Mouse (Mus musculus): ENCODE data around the gene Ncor2. TPM values are rescaled to one million over a fixed set of nuclear protein-coding genes. Genes with fewer than 3 reads are reported as not detected.

Gene Ncor2
- total RNA-seq, 2 experiments from 2014 or later = 116 to 123 TPM

- DNase-seq = peak; percentile 62
Measured at GRCm38 (mm10) chr5:125148686-125149085, 30.3 kb downstream of the Ncor2 start.

- DNase-seq = no peak
Measured at GRCm38 (mm10) chr5:125148173-125148572, 30.8 kb downstream of the Ncor2 start.

- no peak for DNase-seq
Measured at GRCm38 (mm10) chr5:125147124-125147523, 31.9 kb downstream of the Ncor2 start.

- DNase-seq = no peak
Measured at GRCm38 (mm10) chr5:125143114-125143872, 35.7 kb downstream of the Ncor2 start.

GRCm38 (mm10) chr5:125141916-125142315 is 37.1 kb downstream of the Ncor2 start:
- DNase-seq = no peak

GRCm38 (mm10) chr5:125141525-125141880 is 37.5 kb downstream of the Ncor2 start:
- no peak for DNase-seq

GRCm38 (mm10) chr5:125140832-125141524 is 38.0 kb downstream of the Ncor2 start:
- peak; percentile 100 for DNase-seq

GRCm38 (mm10) chr5:125140151-125140699 is 38.8 kb downstream of the Ncor2 start:
- DNase-seq = peak; percentile 92

GRCm38 (mm10) chr5:125139669-125140068 is 39.4 kb downstream of the Ncor2 start:
- no peak for DNase-seq

- DNase-seq = no peak
Measured at GRCm38 (mm10) chr5:125138841-125139430, 40.1 kb downstream of the Ncor2 start.

- DNase-seq = no peak
Measured at GRCm38 (mm10) chr5:125137672-125138285, 41.2 kb downstream of the Ncor2 start.

- DNase-seq = no peak
Measured at GRCm38 (mm10) chr5:125136996-125137671, 41.9 kb downstream of the Ncor2 start.

- no peak for DNase-seq
Measured at GRCm38 (mm10) chr5:125136296-125136995, 42.6 kb downstream of the Ncor2 start.

- peak; percentile 51 for DNase-seq
Measured at GRCm38 (mm10) chr5:125134795-125135468, 44.1 kb downstream of the Ncor2 start.

GRCm38 (mm10) chr5:125134391-125134790 is 44.6 kb downstream of the Ncor2 start:
- DNase-seq = no peak

- no peak for DNase-seq
Measured at GRCm38 (mm10) chr5:125133651-125134050, 45.4 kb downstream of the Ncor2 start.

- DNase-seq = no peak
Measured at GRCm38 (mm10) chr5:125132566-125133260, 46.3 kb downstream of the Ncor2 start.

- DNase-seq = no peak
Measured at GRCm38 (mm10) chr5:125132069-125132468, 47.0 kb downstream of the Ncor2 start.

- DNase-seq = no peak
Measured at GRCm38 (mm10) chr5:125130406-125130805, 48.6 kb downstream of the Ncor2 start.

GRCm38 (mm10) chr5:125128939-125129385 is 50.1 kb downstream of the Ncor2 start:
- DNase-seq = no peak

All from gastrocnemius, postnatal 10 days (tissue).